Mouse (Mus musculus): ENCODE measurements at regions not wholly inside any gene's neighbourhood (a gene's known extent, or its start where the extent isn't known, plus 50 kb on each side); places are given as distances from the start of the nearest gene placed in this dataset.

DNA sequence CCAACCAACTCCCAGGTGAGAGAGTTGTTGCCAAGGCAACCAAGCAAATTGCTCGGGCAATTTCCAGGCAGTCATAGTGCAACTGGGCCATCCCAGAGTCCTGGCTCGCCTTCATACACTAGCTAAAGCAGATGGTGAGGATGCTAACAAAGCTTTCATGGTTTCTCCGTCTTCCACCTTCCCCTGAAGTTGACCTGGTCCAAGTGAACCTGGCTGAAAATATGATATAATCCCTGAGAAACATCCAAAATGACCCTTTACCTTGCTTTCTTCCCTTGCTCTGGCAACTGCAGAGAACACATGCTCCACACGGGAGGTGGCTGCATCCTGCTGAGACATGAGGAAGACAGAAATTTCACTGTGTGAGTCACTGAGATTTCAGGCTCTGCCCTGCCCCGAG lies 494.1 kb downstream of the Pdcd6ip start:
- TF ChIP-seq CTCF (IDR thresholded peaks at IDR 0.05; ENCODE audit: low read depth): no peak
- no peak for TF ChIP-seq EP300 (IDR thresholded peaks at IDR 0.05; ENCODE audit: low read depth)

All from liver, postnatal 0 days (tissue).